Mouse (Mus musculus) cortical plate, adult 2 months (tissue): ENCODE measurements at regions not wholly inside any gene's neighbourhood (a gene's known extent, or its start where the extent isn't known, plus 50 kb on each side); places are given as distances from the start of the nearest gene placed in this dataset.

Experiments
- CTCF ChIP-seq: fragments of 200-500 bp; IDR thresholded peaks from 2 replicates; pipeline ENCODE4 v1.5.1; 2011; ENCODE audit warnings: mild to moderate bottlenecking, control low read depth, low read length; ENCODE audit not compliant: insufficient read depth; ENCODE audit errors: extremely low read depth
- POLR2A ChIP-seq: fragments of 200-500 bp; IDR thresholded peaks from 2 replicates; pipeline ENCODE4 v1.6.1; 2011; ENCODE audit warnings: mild to moderate bottlenecking, low read length, control low read depth; ENCODE audit not compliant: insufficient read depth; ENCODE audit errors: extremely low read depth

- TF ChIP-seq CTCF (no peak), POLR2A (no peak)
Measured at GRCm38 (mm10) chr14:16136187-16136586, 112.9 kb upstream of the Ngly1 start.
